Mouse (Mus musculus) forebrain, embryonic 12.5 days (tissue): ENCODE measurements around the gene Ppm1h. TPM values are rescaled to one million over a fixed set of nuclear protein-coding genes. Genes with fewer than 3 reads are reported as not detected.

Source experiments
- ATAC-seq: fragments of 200-750 bp; cut with Nextera tagmentation; 2 replicates; pipeline ENCODE4 v1.8.0; 2017; ENCODE audit warnings: moderate TSS enrichment; ENCODE audit not compliant: low FRiP score
- H3K27ac ChIP-seq: fragments of 300-500 bp; sonication (generic); 2 replicates; pipeline ENCODE4 v1.5.1; 2016; ENCODE audit warnings: mild to moderate bottlenecking
- H3K27me3 ChIP-seq: fragments of 300-500 bp; sonication (generic); 2 replicates; pipeline ENCODE4 v1.6.1; 2016; ENCODE audit warnings: mild to moderate bottlenecking
- H3K36me3 ChIP-seq: fragments of 300-500 bp; sonication (generic); replicated peaks from 2 replicates; pipeline ENCODE4 v1.6.1; 2016; ENCODE audit warnings: mild to moderate bottlenecking
- H3K4me1 ChIP-seq: fragments of 300-500 bp; sonication (generic); 2 replicates; pipeline ENCODE4 v1.6.1; 2016
- H3K4me2 ChIP-seq: fragments of 300-500 bp; sonication (generic); 2 replicates; pipeline ENCODE4 v1.6.1; 2016; ENCODE audit warnings: mild to moderate bottlenecking, moderate library complexity
- H3K4me3 ChIP-seq: fragments of 300-500 bp; sonication (generic); replicated peaks from 2 replicates; pipeline ENCODE4 v1.5.1; 2016; ENCODE audit warnings: mild to moderate bottlenecking
- H3K9ac ChIP-seq: fragments of 300-500 bp; sonication (generic); 2 replicates; pipeline ENCODE4 v1.6.1; 2016; ENCODE audit warnings: mild to moderate bottlenecking
- H3K9me3 ChIP-seq: fragments of 300-500 bp; sonication (generic); 2 replicates; pipeline ENCODE4 v1.6.1; 2016
- WGBS: fragments of 180-500 bp; shearing (Covaris S2); methylation state at CpG from one replicate; pipeline ENCODE4 v1.1.7; 2016; 5-methylcytosine and 5-hydroxymethylcytosine counted together
- polyA plus RNA-seq: library from polyadenylated mRNA; unstranded; fragments of >200 nt; fragmentation: Nextera tagmentation; extraction: Ambion mirVana; gene quantifications from 2 replicates; pipeline ENCODE4 v1.2.1, GENCODE M21; 2016

Gene Ppm1h
- polyA plus RNA-seq, 1 experiment from 2014 or later: 5.1 TPM

DNA sequence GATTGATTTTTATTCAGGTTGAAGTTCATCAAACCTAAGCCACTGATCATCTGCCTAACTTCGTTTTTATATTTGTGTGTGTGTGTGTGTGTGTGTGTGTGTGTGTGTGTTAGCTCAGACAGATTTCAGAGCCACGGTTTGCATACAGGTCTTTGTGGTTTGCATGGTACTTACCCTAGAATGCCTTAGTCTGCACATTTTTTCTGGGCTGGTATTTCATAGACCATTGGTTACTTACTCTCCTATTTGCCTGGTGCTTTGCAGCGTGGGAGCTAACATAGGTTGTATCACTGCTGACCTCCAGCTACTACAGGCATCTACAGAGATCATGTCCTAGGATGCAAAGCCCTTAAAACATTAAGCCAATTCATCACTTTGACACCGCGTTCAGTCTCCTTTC is 33.7 kb downstream of the Ppm1h start:
- Histone ChIP-seq H3K36me3 (no peaks in the 10 kb centered on the region), H3K9me3 (no peaks in the 10 kb centered on the region), H3K9ac (no peak overlapping the region), H3K27ac (no peak overlapping the region), H3K27me3 (no peaks in the 10 kb centered on the region), H3K4me1 (peaks cover 29% of the 10 kb centered on the region), H3K4me3 (no peak overlapping the region), H3K4me2 (no peak overlapping the region)
- no peak for ATAC-seq
- whole genome bisulfite sequencing: 91% methylated on average over 5 of the region's 5 CpGs

DNA sequence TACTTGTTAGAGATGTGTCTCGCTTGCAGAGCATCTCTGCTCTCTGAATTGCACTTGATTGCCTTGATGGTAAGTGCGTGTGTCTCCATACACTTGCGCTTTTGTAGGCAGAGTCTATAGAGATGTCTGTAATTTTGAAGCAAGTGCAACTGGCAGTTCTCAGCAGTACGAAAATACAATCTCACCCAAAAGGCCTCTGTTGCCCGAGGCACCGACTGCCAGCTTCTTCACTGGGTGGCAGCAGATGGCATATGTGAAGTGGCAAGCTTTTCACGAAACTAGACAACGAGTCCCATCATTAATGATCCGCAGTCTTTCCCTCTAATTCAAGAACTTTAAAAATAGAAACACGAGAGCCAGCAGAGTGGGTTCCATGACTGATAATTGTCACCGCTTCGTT is 37.3 kb downstream of the Ppm1h start:
- Histone ChIP-seq H3K4me1 (peaks cover 47% of the 10 kb centered on the region), H3K9ac (no peak overlapping the region), H3K4me3 (no peak overlapping the region), H3K27me3 (no peaks in the 10 kb centered on the region), H3K27ac (no peak overlapping the region), H3K36me3 (no peaks in the 10 kb centered on the region), H3K4me2 (no peak overlapping the region), H3K9me3 (no peaks in the 10 kb centered on the region)
- ATAC-seq: no peak; the same call in 1 of the 2 replicates
- 58% methylated on average over 12 of the region's 12 CpGs for WGBS

DNA sequence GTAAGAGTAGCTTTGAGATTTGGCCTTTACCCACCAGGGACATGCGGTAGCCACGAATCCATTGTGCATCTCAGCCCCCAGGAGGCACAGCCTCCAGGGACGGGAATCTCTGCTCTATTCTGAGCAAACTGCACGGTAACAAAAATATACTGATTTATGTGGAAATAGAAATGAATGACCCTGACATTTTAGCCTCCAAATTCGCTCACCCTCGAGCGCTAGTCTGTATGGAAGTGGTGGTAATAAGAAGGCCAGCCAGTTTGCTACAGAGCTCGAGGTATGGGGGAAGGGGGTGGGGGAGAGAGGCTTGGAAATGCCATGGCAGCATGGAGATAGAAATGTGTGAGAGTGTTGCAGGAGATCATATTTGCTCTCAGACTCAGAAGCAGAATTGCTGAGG is 37.7 kb downstream of the Ppm1h start:
- no peaks in the 10 kb centered on the region for H3K27me3 ChIP-seq
- H3K9ac ChIP-seq: no peak overlapping the region
- WGBS: 42% methylated on average over 8 of the region's 8 CpGs
- H3K4me3 ChIP-seq: no peak overlapping the region
- peak overlapping the region; percentile 46; the same call in 1 of the 2 replicates for H3K27ac ChIP-seq
- peaks cover 44% of the 10 kb centered on the region for H3K4me1 ChIP-seq
- no peaks in the 10 kb centered on the region for H3K9me3 ChIP-seq
- no peak; the same call in 1 of the 2 replicates for ATAC-seq
- no peaks in the 10 kb centered on the region for H3K36me3 ChIP-seq
- 0 out of 2 replicates have a peak overlapping the region, but pooled peaks have one; percentile 8 for H3K4me2 ChIP-seq

DNA sequence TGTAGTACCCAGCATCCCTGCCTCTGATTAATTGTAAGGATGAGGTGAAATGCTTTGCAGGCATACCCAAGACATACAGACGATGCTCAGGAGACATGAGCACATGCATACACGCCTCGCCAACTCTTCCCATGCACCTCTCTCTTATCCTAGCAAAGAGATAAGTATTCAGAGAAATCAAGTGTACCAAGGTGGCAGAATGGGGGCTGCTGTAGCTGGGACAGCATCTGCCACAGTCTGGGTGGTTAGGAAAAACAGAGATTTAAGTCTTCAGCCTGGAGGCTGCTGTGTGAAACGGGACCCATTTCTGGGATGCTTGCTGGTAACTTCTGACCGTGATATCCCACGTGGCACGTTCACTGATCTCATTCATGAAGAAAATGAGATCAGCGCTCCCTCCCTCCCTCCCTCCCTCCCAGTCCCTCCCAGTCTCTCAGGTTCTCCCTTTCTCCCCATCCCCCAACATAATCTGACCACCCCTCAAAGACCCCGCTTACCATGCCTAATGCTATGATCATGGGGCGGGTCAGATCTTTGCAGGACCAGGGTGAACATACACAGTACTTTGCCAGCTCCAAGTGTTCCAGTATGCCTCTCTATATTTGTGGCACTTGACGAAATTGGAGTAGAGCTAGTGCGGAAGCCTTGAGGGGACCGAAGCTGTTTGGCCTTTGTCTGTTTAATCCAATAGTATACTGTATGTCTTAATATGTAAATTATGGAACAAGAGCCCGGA is 38.3 kb downstream of the Ppm1h start:
- 0 out of 2 replicates have a peak overlapping the region, but pooled peaks have one; percentile 8 for H3K4me2 ChIP-seq
- H3K4me1 ChIP-seq: peaks cover 37% of the 10 kb centered on the region
- no peak overlapping the region for H3K4me3 ChIP-seq
- no peaks in the 10 kb centered on the region for H3K9me3 ChIP-seq
- 0 out of 2 replicates have a peak, but pooled peaks have one; percentile 9 for ATAC-seq
- H3K27me3 ChIP-seq: no peaks in the 10 kb centered on the region
- H3K9ac ChIP-seq: no peak overlapping the region
- WGBS: 51% methylated on average over 14 of the region's 14 CpGs
- no peaks in the 10 kb centered on the region for H3K36me3 ChIP-seq
- H3K27ac ChIP-seq: peak overlapping the region; percentile 46; the same call in 1 of the 2 replicates

DNA sequence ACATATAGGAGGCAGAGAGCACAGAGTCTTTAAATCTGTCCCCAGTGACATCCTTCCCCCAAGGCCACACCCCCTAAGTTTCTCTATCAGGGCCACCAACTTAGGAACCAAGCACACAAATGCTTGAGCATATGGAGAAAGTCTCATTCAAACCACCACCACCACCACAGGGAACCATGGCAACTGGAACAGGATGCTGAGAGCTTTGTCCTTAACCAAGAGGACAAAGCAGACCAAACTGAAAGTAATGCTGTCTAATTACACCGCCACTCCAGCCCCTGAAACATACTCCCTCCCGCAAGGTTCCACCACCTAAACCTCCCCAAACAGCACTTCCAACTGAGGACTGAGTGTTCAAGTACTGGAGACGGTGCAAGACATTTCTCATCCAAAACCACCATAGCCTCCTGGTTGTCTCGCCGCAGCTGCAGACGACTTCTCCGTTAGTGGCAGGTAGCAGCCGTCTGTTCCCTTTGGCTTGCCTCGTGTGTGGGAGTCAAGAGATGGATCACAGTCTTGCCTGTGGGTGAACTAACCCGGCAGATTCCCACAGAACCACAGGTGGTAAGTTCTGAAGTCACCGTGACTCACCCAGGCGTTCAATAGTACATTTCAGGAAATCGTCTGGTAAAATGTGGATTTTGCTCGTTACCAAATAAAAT is 39.3 kb downstream of the Ppm1h start:
- Histone ChIP-seq H3K27me3 (no peaks in the 10 kb centered on the region), H3K4me2 (no peak overlapping the region; the same call in 1 of the 2 replicates), H3K4me3 (no peak overlapping the region), H3K27ac (no peak overlapping the region), H3K9me3 (no peaks in the 10 kb centered on the region), H3K4me1 (peaks cover 36% of the 10 kb centered on the region), H3K36me3 (no peaks in the 10 kb centered on the region), H3K9ac (no peak overlapping the region)
- WGBS: 44% methylated on average over 14 of the region's 14 CpGs
- peak; percentile 62 for ATAC-seq

DNA sequence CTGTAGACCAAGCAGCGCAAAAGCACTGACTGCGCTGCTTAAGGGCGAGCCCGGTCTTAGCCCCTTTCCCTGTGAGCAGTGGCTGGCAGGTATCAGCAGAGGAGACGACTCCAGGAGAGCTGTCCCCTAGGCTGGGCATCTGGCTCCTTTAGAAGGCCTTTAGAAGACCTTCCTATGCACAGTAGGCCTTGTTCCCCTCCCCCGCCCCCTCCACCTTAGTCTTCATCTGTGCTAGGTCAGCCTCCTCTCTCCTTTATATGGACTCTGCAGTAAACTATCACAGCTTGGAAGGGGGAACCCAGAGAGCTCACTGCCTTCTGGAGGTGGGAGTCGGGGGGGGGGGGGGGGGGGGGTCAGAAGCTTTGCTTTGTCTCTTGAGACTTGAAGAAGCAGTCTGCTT is 40.4 kb downstream of the Ppm1h start:
- Histone ChIP-seq H3K9me3 (no peaks in the 10 kb centered on the region), H3K4me1 (peaks cover 36% of the 10 kb centered on the region), H3K4me2 (no peak overlapping the region), H3K9ac (no peak overlapping the region), H3K27ac (no peak overlapping the region), H3K27me3 (no peaks in the 10 kb centered on the region), H3K4me3 (no peak overlapping the region), H3K36me3 (no peaks in the 10 kb centered on the region)
- 40% methylated on average over 7 of the region's 7 CpGs for WGBS
- no peak for ATAC-seq

DNA sequence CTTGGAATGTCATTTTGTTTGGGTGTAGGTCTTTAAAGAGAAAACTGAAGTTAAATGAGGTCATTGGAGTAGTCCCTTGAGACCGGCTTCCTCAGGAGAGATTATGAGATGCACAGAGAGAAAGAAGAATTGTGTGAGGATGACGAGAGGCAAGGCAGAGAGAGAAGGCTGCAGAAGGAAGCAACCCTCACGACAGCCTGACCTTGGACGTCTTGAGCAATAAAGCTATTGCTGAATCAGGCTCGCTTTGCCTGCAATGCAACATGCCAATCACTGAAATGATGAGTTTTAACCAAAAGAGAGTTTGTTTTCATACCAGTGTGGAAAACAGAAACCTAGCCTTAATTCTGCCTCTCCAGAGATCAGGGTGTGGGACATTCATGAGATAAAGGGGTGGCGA is 43.5 kb downstream of the Ppm1h start:
- Histone ChIP-seq H3K4me1 (peaks cover 19% of the 10 kb centered on the region), H3K9ac (no peak overlapping the region), H3K36me3 (no peaks in the 10 kb centered on the region), H3K27me3 (no peaks in the 10 kb centered on the region), H3K4me3 (no peak overlapping the region), H3K4me2 (no peak overlapping the region), H3K9me3 (no peaks in the 10 kb centered on the region), H3K27ac (no peak overlapping the region)
- WGBS: 81% methylated on average over 6 of the region's 6 CpGs
- ATAC-seq: no peak

DNA sequence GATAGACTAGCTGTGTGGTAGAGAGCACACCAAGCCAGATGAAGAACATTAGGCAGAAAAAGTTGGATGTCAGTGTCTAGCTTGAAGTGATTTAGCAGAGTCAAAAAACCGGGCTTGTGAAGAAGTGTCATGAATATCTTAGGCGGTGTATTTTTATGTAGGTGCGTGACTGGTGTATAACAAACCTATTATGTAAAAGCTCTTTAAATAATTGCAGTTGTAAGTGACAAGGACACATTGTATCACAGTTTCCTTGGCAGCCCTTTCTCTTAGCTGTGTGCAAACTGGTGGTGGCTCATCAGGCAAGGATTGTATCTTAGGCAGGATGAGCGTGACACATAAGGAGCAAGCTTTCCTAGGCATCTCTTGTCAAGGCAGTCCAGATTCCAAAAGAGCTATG is 46.1 kb downstream of the Ppm1h start:
- no peaks in the 10 kb centered on the region for H3K9me3 ChIP-seq
- no peak overlapping the region for H3K4me2 ChIP-seq
- 89% methylated on average over 4 of the region's 4 CpGs for WGBS
- no peak overlapping the region for H3K4me3 ChIP-seq
- no peak overlapping the region for H3K27ac ChIP-seq
- H3K36me3 ChIP-seq: no peaks in the 10 kb centered on the region
- no peaks in the 10 kb centered on the region for H3K27me3 ChIP-seq
- H3K9ac ChIP-seq: no peak overlapping the region
- ATAC-seq: no peak
- no peaks in the 10 kb centered on the region for H3K4me1 ChIP-seq

DNA sequence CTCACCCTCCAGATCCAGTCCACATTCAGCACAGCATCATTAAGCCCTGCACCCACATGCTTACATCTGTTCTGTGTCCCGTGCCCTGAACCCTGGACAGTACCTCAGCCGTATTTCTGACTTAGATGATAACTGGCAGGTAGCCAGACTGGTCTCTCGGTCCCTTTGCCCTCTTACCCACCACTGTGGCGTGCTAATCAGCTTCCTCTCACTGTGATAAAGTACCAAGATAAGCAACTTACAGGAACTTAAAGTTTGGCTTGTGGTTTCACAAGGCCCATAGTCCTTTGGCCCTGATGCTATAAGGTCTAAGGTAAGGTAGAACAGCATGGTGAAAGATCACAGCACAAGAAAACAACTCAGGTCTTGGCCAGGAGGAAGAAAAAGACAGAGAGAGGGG is 48.7 kb downstream of the Ppm1h start:
- H3K4me2 ChIP-seq: no peak overlapping the region
- no peaks in the 10 kb centered on the region for H3K36me3 ChIP-seq
- no peak overlapping the region for H3K27ac ChIP-seq
- no peak for ATAC-seq
- no peak overlapping the region for H3K9ac ChIP-seq
- H3K4me3 ChIP-seq: no peak overlapping the region
- no peaks in the 10 kb centered on the region for H3K27me3 ChIP-seq
- WGBS: 83% methylated on average over 4 of the region's 4 CpGs
- H3K4me1 ChIP-seq: no peaks in the 10 kb centered on the region
- no peaks in the 10 kb centered on the region for H3K9me3 ChIP-seq

DNA sequence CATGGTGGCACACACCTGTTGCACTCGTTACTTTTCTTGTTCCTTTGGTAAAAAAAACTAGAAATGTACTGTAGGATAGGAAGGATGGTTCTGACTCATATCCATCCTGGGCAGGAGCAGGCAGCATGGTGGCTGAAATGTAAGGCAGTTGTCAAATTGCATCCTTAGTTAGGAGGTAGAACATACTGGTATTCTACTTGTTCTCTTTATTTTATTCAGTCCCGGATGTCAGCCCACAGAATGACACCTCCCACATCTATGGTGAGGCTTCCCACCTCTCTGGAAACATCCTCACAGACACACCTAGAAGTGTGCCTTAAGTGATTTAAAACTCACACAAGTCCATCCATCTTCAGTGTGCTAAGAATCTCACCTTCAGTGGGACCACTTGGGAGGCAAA is 49.6 kb downstream of the Ppm1h start:
- Histone ChIP-seq H3K4me3 (no peak overlapping the region), H3K4me1 (no peaks in the 10 kb centered on the region), H3K9me3 (no peaks in the 10 kb centered on the region), H3K4me2 (no peak overlapping the region), H3K9ac (no peak overlapping the region), H3K27me3 (no peaks in the 10 kb centered on the region), H3K27ac (no peak overlapping the region), H3K36me3 (no peaks in the 10 kb centered on the region)
- ATAC-seq: no peak
- 90% methylated on average over 2 of the region's 2 CpGs for WGBS

DNA sequence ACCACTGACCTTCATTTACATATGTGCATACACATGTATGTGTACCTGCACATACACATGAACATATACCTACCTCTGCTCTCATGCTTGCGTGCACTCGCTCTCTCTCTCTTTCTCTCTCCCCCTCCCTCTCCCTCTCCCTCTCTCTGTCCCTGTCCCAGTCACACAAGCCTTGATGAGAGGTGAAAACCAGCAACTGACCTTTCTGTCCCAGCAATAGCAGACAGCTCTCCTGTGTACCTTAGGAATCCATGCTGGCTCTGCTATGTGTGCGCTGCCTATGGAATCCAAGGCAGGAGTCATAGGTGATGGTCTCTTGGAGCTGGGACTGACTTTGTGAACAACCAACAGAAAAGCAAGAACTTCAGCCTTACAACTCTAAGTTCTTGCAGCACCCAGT is 53.6 kb downstream of the Ppm1h start:
- H3K4me2 ChIP-seq: no peak overlapping the region
- H3K36me3 ChIP-seq: no peaks in the 10 kb centered on the region
- H3K4me3 ChIP-seq: no peak overlapping the region
- no peaks in the 10 kb centered on the region for H3K27me3 ChIP-seq
- ATAC-seq: no peak
- H3K9me3 ChIP-seq: no peaks in the 10 kb centered on the region
- H3K27ac ChIP-seq: no peak overlapping the region
- no peaks in the 10 kb centered on the region for H3K4me1 ChIP-seq
- H3K9ac ChIP-seq: no peak overlapping the region
- WGBS: 93% methylated on average over 3 of the region's 3 CpGs

DNA sequence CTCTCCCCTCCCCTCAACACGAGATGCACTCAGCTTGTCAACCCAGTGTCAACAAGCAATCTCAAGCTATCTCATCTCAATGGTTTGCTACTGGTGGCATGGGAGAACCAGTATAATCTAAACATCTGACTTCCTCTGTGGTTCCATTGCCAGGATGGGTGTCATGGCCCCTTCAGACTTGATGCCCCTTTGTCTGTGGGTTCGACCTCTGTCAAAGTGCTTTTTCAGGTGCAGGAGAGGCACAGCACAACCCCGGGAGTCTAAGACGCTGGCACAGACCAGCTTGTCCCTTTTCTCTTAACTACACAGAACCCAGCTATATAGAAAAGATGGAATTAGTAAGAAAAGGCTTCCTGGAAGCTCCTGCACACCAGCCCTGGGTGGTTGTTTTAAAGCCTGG is 56.0 kb downstream of the Ppm1h start:
- no peak overlapping the region for H3K4me3 ChIP-seq
- WGBS: 93% methylated on average over 4 of the region's 4 CpGs
- H3K27ac ChIP-seq: no peak overlapping the region
- no peaks in the 10 kb centered on the region for H3K4me1 ChIP-seq
- no peaks in the 10 kb centered on the region for H3K36me3 ChIP-seq
- no peak for ATAC-seq
- no peak overlapping the region for H3K4me2 ChIP-seq
- no peaks in the 10 kb centered on the region for H3K9me3 ChIP-seq
- H3K27me3 ChIP-seq: no peaks in the 10 kb centered on the region
- no peak overlapping the region for H3K9ac ChIP-seq

DNA sequence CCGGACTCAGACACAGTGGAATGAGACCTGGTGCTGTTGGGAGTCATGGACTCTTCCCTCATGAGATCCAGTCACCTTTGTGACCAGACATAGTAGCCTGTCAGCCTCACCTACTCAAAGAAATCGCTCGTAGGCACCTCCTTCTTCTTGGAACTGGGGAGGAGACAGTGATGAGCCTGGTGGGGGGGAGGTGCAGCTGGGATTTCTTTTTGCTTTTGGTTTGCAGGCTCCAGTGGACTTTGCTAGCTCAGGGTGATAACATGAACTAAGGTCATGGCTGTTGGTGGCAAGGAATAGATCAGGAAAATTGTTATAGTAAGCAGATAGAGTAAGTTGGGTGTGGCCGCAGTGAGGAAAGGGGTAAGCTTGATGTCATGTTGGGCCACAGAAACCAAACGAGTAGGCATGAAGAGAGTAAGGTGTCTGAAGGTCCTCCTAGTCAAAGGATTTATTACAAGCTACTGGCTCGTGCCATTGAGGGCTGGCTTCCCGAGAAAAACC is 56.8 kb downstream of the Ppm1h start:
- no peak overlapping the region for H3K4me2 ChIP-seq
- no peak overlapping the region for H3K4me3 ChIP-seq
- no peaks in the 10 kb centered on the region for H3K4me1 ChIP-seq
- H3K9ac ChIP-seq: no peak overlapping the region
- no peak for ATAC-seq
- H3K36me3 ChIP-seq: no peaks in the 10 kb centered on the region
- H3K9me3 ChIP-seq: no peaks in the 10 kb centered on the region
- no peaks in the 10 kb centered on the region for H3K27me3 ChIP-seq
- 94% methylated on average over 7 of the region's 7 CpGs for WGBS
- no peak overlapping the region for H3K27ac ChIP-seq
